Mouse (Mus musculus) CH12.LX (cell line): ENCODE results near the gene Gstk1. TPM values are rescaled to one million over a fixed set of nuclear protein-coding genes. Genes with fewer than 3 reads are reported as not detected.

Source experiments
- DNase-seq: peaks from one replicate; pipeline ENCODE4 v3.0.0-alpha.2; 2013; ENCODE audit errors: extremely low read depth
- H3K27ac ChIP-seq: 2 replicates; pipeline ENCODE4 v1.5.1; 2012; ENCODE audit warnings: low read depth, mild to moderate bottlenecking, control low read depth, moderate library complexity; ENCODE audit not compliant: insufficient read depth
- H3K27me3 ChIP-seq: replicated peaks from 2 replicates; pipeline ENCODE3; 2012; ENCODE audit warnings: inconsistent platforms
- H3K36me3 ChIP-seq, 2 experiments: replicated peaks in 1 of 2; 2 replicates each; pipeline versions ENCODE3 to v1.6.1; 2012; ENCODE audit warnings: inconsistent platforms in 1 of 2, low read length in 1 of 2, mild to moderate bottlenecking in 1 of 2, mixed read lengths in 1 of 2, moderate library complexity in 1 of 2; ENCODE audit not compliant: control insufficient read depth in 1 of 2, insufficient read depth in 1 of 2
- H3K4me1 ChIP-seq, 2 experiments: 2 replicates each; pipeline ENCODE4 v1.6.1; 2012; ENCODE audit warnings: inconsistent platforms in 1 of 2, moderate library complexity in 1 of 2; ENCODE audit not compliant: insufficient read depth in 2 of 2, control insufficient read depth in 1 of 2
- H3K4me2 ChIP-seq: 2 replicates; pipeline ENCODE4 v1.6.1; 2012; ENCODE audit warnings: low read depth, mild to moderate bottlenecking, control low read depth; ENCODE audit not compliant: poor library complexity, insufficient read depth, severe bottlenecking
- H3K4me3 ChIP-seq, 3 experiments: fragments of 150-350 bp in 1 of 3; sonication (generic) in 1 of 3; replicated peaks in 1 of 3; 2 replicates each; pipeline versions ENCODE3 to v1.5.1; 2011 to 2012; ENCODE audit warnings: low read depth in 2 of 3, low read length in 2 of 3, mild to moderate bottlenecking in 2 of 3, moderate library complexity in 2 of 3, control low read depth in 1 of 3, improper control_type of control experiment in 1 of 3, inconsistent platforms in 1 of 3, mixed read lengths in 1 of 3; ENCODE audit not compliant: poor library complexity in 1 of 3
- H3K79me2 ChIP-seq: replicated peaks from 2 replicates; pipeline ENCODE4 v1.6.1; 2012; ENCODE audit warnings: mild to moderate bottlenecking, moderate library complexity; ENCODE audit not compliant: control insufficient read depth, poor library complexity, insufficient read depth, severe bottlenecking; ENCODE audit errors: extremely low read depth
- H3K9ac ChIP-seq: 2 replicates; pipeline ENCODE4 v1.6.1; 2012; ENCODE audit warnings: low read depth, mild to moderate bottlenecking, control low read depth, moderate library complexity; ENCODE audit not compliant: insufficient read depth
- H3K9me3 ChIP-seq: replicated peaks from 2 replicates; pipeline ENCODE3; 2012; ENCODE audit warnings: low read length, inconsistent platforms, mixed read lengths
- BHLHE40 ChIP-seq: IDR thresholded peaks from 2 replicates; pipeline ENCODE4 v1.6.1; 2011; ENCODE audit warnings: mild to moderate bottlenecking, low read depth, low read length, improper control_type of control experiment
- CHD2 ChIP-seq: IDR thresholded peaks from 2 replicates; pipeline ENCODE4 v1.6.1; 2011; ENCODE audit warnings: low read length, improper control_type of control experiment
- E2F4 ChIP-seq: IDR thresholded peaks from 2 replicates; pipeline ENCODE4 v1.6.1; 2011; ENCODE audit warnings: low read depth, low read length, improper control_type of control experiment; ENCODE audit not compliant: insufficient replicate concordance
- ELF1 ChIP-seq: IDR thresholded peaks from 2 replicates; pipeline ENCODE4 v1.6.1; 2014; ENCODE audit warnings: low read depth, mild to moderate bottlenecking, inconsistent platforms, low read length, improper control_type of control experiment
- EP300 ChIP-seq: IDR thresholded peaks from 2 replicates; pipeline ENCODE4 v1.6.1; 2011; ENCODE audit warnings: low read length, improper control_type of control experiment
- GABPA ChIP-seq: IDR thresholded peaks from 2 replicates; pipeline ENCODE4 v1.6.1; 2012; ENCODE audit warnings: low read depth, low read length, improper control_type of control experiment, inconsistent platforms; ENCODE audit not compliant: insufficient replicate concordance
- HCFC1 ChIP-seq: IDR thresholded peaks from 2 replicates; pipeline ENCODE4 v1.6.1; 2012; ENCODE audit warnings: low read depth, mild to moderate bottlenecking, inconsistent platforms, low read length, improper control_type of control experiment
- JUN ChIP-seq: IDR thresholded peaks from 2 replicates; pipeline ENCODE4 v1.6.1; 2011; ENCODE audit warnings: low read depth, mild to moderate bottlenecking, low read length, improper control_type of control experiment, moderate library complexity; ENCODE audit not compliant: insufficient read depth
- JUND ChIP-seq: conservative IDR thresholded peaks from 2 replicates; pipeline ENCODE4 v1.6.1; 2011; ENCODE audit warnings: low read depth, low read length, improper control_type of control experiment
- KAT2A ChIP-seq: IDR thresholded peaks from 2 replicates; pipeline ENCODE4 v1.6.1; 2012; ENCODE audit warnings: low read length, improper control_type of control experiment, inconsistent platforms; ENCODE audit not compliant: insufficient replicate concordance
- MAX ChIP-seq: IDR thresholded peaks from 2 replicates; pipeline ENCODE4 v1.6.1; 2011; ENCODE audit warnings: low read length, improper control_type of control experiment
- MYC ChIP-seq: IDR thresholded peaks from 2 replicates; pipeline ENCODE4 v1.6.1; 2011; ENCODE audit warnings: low read depth, mild to moderate bottlenecking, improper control_type of control experiment, low read length
- NELFE ChIP-seq: IDR thresholded peaks from 2 replicates; pipeline ENCODE4 v1.6.1; 2011; ENCODE audit warnings: low read depth, low read length, improper control_type of control experiment
- PAX5 ChIP-seq: IDR thresholded peaks from 2 replicates; pipeline ENCODE4 v1.6.1; 2012; ENCODE audit warnings: low read length, inconsistent platforms, mixed read lengths
- TBP ChIP-seq: conservative IDR thresholded peaks from 2 replicates; pipeline ENCODE4 v1.6.1; 2011; ENCODE audit warnings: low read depth, low read length, improper control_type of control experiment
- TCF12 ChIP-seq: IDR thresholded peaks from 2 replicates; pipeline ENCODE4 v1.6.1; 2014; ENCODE audit warnings: low read depth, mild to moderate bottlenecking, inconsistent platforms, low read length, improper control_type of control experiment
- ZKSCAN1 ChIP-seq: IDR thresholded peaks from 2 replicates; pipeline ENCODE4 v1.6.1; 2012; ENCODE audit warnings: low read depth, inconsistent platforms, low read length, improper control_type of control experiment, borderline replicate concordance
- ZMIZ1 ChIP-seq: IDR thresholded peaks from 2 replicates; pipeline ENCODE4 v1.6.1; 2012; ENCODE audit warnings: low read depth, mild to moderate bottlenecking, inconsistent platforms, low read length, improper control_type of control experiment
- dilution Hi-C: fragments of 300-500 bp; cut with MboI; formaldehyde crosslinking; loops from 2 replicates; pipeline ENCODE4 v1.14.3; 2020; ENCODE audit warnings: low sequenced_read_pairs; ENCODE audit not compliant: extremely low pct_unique_long_range_greater_than_20kb, extremely low pct_ligation_motif_present
- in situ Hi-C: fragments of 300-500 bp; cut with MboI; formaldehyde crosslinking; loops from 3 replicates; pipeline ENCODE4 v1.14.3; 2019; ENCODE audit warnings: low sequenced_read_pairs, low pct_ligation_motif_present, low pct_unique_long_range_greater_than_20kb, mixed read lengths
- polyA plus RNA-seq: library from polyadenylated mRNA; unstranded; fragments of >175 nt; gene quantifications from 2 replicates; pipeline ENCODE4 v1.2.1, GENCODE M21; 2012; ENCODE audit warnings: low read depth; ENCODE audit not compliant: insufficient read length
- total RNA-seq, 2 experiments: library from RNA; depleted of rRNA; stranded (reverse); fragments of 300-350 nt in 1 of 2; fragments of >200 nt in 1 of 2; gene quantifications; 2 replicates each; pipeline ENCODE4 v1.2.3; 2012 to 2014

The Gstk1 gene
- total and polyA plus RNA-seq, 3 experiments, result 0.59 to 1.0 (median 0.85) TPM

DNA sequence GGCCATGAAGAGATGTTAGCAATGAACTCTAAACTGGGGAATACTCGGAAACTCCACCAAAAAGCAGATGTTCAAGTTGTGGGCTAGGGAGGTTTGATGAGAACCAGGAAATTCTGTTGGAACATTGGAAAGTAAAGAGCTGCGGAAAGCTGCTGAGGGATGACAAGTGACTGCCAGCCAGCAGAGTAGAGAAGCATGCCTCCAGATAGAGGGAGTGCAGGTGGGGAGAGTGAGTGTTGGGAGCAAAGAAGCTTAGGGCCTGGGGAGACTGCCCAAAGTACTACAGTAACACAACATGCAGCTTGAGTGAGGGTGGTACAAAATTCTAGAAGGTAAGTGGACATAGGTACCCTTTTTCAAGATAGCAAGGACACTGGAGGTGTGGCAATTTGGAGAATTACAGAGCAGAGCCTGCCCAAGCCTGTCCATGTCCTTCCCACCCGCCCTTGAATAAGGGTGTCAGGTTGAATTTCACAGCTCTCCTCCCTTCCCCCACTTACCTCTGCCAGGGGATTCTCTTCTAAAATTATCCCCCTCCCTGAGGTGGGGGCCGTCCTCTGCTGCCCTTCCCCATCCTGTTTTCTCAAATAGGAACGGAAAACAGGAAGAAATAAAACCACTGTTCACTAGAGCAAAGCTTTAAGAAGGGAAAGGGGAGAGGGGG is 37.3 kb downstream of the Gstk1 start:
- Histone ChIP-seq H3K9ac (no peak overlapping the region), H3K4me2 (no peak overlapping the region), H3K27ac (no peak overlapping the region), H3K36me3 (peaks cover 39 to 73% of the 10 kb centered on the region in 2 experiments), H3K79me2 (no peaks in the 10 kb centered on the region), H3K4me3 (no peak overlapping the region), H3K27me3 (no peaks in the 10 kb centered on the region), H3K9me3 (no peaks in the 10 kb centered on the region)
- dilution Hi-C loops (no loop called here), in situ Hi-C loops (no loop called here)
- TF ChIP-seq KAT2A (no peak), HCFC1 (no peak), JUND (no peak), BHLHE40 (no peak)
- TF ChIP-seq, all 38 proteins: peak for 0
- H3K4me1 ChIP-seq, result peaks cover 0 to 26% of the 10 kb centered on the region in 2 experiments; a peak in 2 of 4 replicates
- no peak for DNase-seq

GRCm38 (mm10) chr6:42286448-42286847 is 40.7 kb downstream of the Gstk1 start, which contains the start of gene Clcn1:
Clcn1 (plus strand) TSS chr6:42286685.
- Histone ChIP-seq H3K9me3 (no peaks in the 10 kb centered on the region), H3K36me3 (peaks cover 19 to 43% of the 10 kb centered on the region in 2 experiments), H3K4me1 (peaks cover 0 to 18% of the 10 kb centered on the region in 2 experiments; a peak in 2 of 4 replicates), H3K9ac (no peak within 1 kb of the TSS), H3K79me2 (no peaks in the 10 kb centered on the region), H3K4me2 (no peak within 1 kb of the TSS), H3K27ac (no peak within 1 kb of the TSS), H3K27me3 (no peaks in the 10 kb centered on the region), H3K4me3 (no peak within 1 kb of the TSS)
- in situ Hi-C loops, result no loop called here
- TF ChIP-seq ZMIZ1, result no peak
- no peak for TF ChIP-seq NELFE
- TF ChIP-seq TBP, result no peak
- no peak for TF ChIP-seq ELF1
- TF ChIP-seq JUN, result no peak
- no peak for TF ChIP-seq MYC
- no peak for TF ChIP-seq E2F4
- TF ChIP-seq CHD2, result no peak
- no peak for DNase-seq
- dilution Hi-C loops, result no loop called here

DNA sequence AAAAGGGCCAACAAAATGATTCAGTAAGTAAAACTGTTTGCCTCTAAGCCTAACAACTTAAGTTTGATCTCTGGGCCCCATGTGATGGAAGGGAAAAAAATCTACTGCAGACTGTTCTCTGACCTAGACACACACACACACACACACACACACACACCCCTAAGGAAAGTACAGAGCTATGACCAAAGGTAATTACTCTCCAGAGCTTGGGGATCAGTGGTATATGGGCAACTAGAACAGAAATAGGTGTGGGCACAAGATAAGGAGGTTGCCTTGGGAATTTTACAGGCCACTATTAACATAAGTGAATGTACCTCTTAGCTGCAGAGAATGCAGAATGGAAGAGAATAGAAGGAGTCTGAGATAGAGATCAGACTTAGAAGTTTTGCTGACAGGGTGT is 41.8 kb downstream of the Gstk1 start:
- Histone ChIP-seq H3K36me3 (peaks cover 11 to 31% of the 10 kb centered on the region in 2 experiments), H3K9ac (no peak overlapping the region), H3K4me1 (peaks cover 0 to 13% of the 10 kb centered on the region in 2 experiments; a peak in 1 of 4 replicates), H3K27ac (no peak overlapping the region), H3K79me2 (no peaks in the 10 kb centered on the region), H3K4me2 (no peak overlapping the region), H3K27me3 (no peaks in the 10 kb centered on the region), H3K9me3 (no peaks in the 10 kb centered on the region), H3K4me3 (no peak overlapping the region)
- DNase-seq, result no peak
- in situ Hi-C loops, result no loop called here
- TF ChIP-seq GABPA, result no peak
- TF ChIP-seq TCF12, result no peak
- TF ChIP-seq CHD2, result no peak
- no peak for TF ChIP-seq MAX
- TF ChIP-seq TBP, result no peak
- no peak for TF ChIP-seq ZKSCAN1
- no peak for TF ChIP-seq PAX5
- no peak for TF ChIP-seq EP300
- TF ChIP-seq NELFE, result no peak
- dilution Hi-C loops, result no loop called here
